Mouse (Mus musculus) 416B (cell line): ENCODE measurements around the gene Papss2.
A peak's percentile ranks its signal among the peaks of the same experiment; 100 is the strongest.

Experiments
- DNase-seq: peaks from one replicate; pipeline ENCODE4 v3.0.0; 2011; ENCODE audit warnings: low read depth

The Papss2 gene

GRCm38 (mm10) chr19:32595506-32596286 is at the start of gene Papss2:
Gene Papss2 (plus strand): TSS chr19:32595790.
- no peak for DNase-seq

- DNase-seq, result no peak
Measured at GRCm38 (mm10) chr19:32547396-32547795, 48.2 kb upstream of the Papss2 start.

- no peak for DNase-seq
Measured at GRCm38 (mm10) chr19:32548202-32548601, 47.4 kb upstream of the Papss2 start.

GRCm38 (mm10) chr19:32550446-32550845 is 45.1 kb upstream of the Papss2 start:
- DNase-seq, result no peak

GRCm38 (mm10) chr19:32551442-32551841 is 44.1 kb upstream of the Papss2 start:
- DNase-seq, result no peak

- DNase-seq, result no peak
Measured at GRCm38 (mm10) chr19:32552106-32552505, 43.5 kb upstream of the Papss2 start.

GRCm38 (mm10) chr19:32553310-32553709 is 42.3 kb upstream of the Papss2 start:
- no peak for DNase-seq

GRCm38 (mm10) chr19:32555257-32555656 is 40.3 kb upstream of the Papss2 start:
- DNase-seq, result no peak

- DNase-seq, result peak; percentile 64
Measured at GRCm38 (mm10) chr19:32567025-32567424, 28.6 kb upstream of the Papss2 start.

- no peak for DNase-seq
Measured at GRCm38 (mm10) chr19:32567447-32567846, 28.1 kb upstream of the Papss2 start.

- DNase-seq, result no peak
Measured at GRCm38 (mm10) chr19:32568470-32568869, 27.1 kb upstream of the Papss2 start.

GRCm38 (mm10) chr19:32568961-32569653 is 26.5 kb upstream of the Papss2 start:
- no peak for DNase-seq

GRCm38 (mm10) chr19:32569725-32570124 is 25.9 kb upstream of the Papss2 start:
- DNase-seq, result peak; percentile 33

GRCm38 (mm10) chr19:32572191-32572590 is 23.4 kb upstream of the Papss2 start:
- no peak for DNase-seq

GRCm38 (mm10) chr19:32573259-32573658 is 22.3 kb upstream of the Papss2 start:
- DNase-seq, result no peak

GRCm38 (mm10) chr19:32574846-32575245 is 20.7 kb upstream of the Papss2 start:
- DNase-seq, result no peak

- no peak for DNase-seq
Measured at GRCm38 (mm10) chr19:32577749-32578148, 17.8 kb upstream of the Papss2 start.

- peak; percentile 75 for DNase-seq
Measured at GRCm38 (mm10) chr19:32583091-32583766, 12.4 kb upstream of the Papss2 start.

- DNase-seq, result no peak
Measured at GRCm38 (mm10) chr19:32587727-32588126, 7.9 kb upstream of the Papss2 start.

GRCm38 (mm10) chr19:32592749-32593148 is 2.8 kb upstream of the Papss2 start:
- no peak for DNase-seq

- DNase-seq, result peak; percentile 58
Measured at GRCm38 (mm10) chr19:32593870-32594269, 1.7 kb upstream of the Papss2 start.

- no peak for DNase-seq
Measured at GRCm38 (mm10) chr19:32595131-32595505, 472 bp upstream of the Papss2 start.

GRCm38 (mm10) chr19:32599006-32599405 is 3.4 kb downstream of the Papss2 start:
- no peak for DNase-seq
